Mouse (Mus musculus): ENCODE data around the gene Ifna6.

- TF ChIP-seq TAL1 (IDR thresholded peaks at IDR 0.05; ENCODE audit: low read length) (no peak), GATA1 (IDR thresholded peaks at IDR 0.05; ENCODE audit: low read length) (no peak)
These were observed 45.5 kb downstream of the Ifna6 start for GRCm38 (mm10) chr4:88872691-88873090.
